Mouse (Mus musculus): Measurements from ENCODE around the gene Cxcr2. TPM values are rescaled to one million over a fixed set of nuclear protein-coding genes. Genes with fewer than 3 reads are reported as not detected.

The Cxcr2 gene
- polyA plus RNA-seq, 1 experiment from 2014 or later: 0.53 TPM

DNA sequence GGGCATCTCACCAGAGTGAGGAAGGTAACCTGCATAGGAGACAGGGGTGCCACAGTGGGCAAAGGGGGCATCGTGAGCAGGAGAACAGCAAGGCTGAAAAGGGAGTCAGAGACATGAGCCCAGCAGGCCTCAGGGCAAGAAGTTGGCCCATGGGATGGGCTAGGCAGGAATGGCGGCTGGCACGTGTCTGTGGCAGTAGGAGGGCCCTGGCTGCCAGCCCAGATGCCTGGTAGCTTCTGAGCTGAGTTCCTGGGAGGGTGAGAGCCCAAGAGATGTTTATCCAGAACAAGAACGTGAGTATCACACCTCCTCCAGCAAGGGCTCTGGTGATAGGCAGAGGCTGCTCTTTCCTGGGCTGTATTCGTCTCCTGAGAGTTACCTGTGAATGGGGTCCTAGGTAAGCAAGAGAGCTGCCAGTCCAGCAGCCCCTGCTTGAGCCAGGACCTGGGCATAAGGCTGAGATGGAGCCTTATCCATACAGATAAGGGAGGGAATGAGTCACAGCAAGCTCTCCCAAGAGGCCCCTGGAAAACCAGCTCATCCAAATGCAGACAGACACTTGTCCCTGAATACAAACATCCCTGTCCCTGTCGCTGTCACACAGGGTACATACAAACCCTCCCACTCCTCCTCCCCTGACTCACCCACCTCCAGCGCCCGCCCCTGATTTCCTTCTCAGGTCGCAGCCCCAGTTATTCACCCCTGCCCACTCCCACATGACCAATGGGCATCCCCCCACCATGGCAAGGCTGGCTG is 31.8 kb upstream of the Cxcr2 start:
- DNase-seq: no peak
- Histone ChIP-seq H3K9me3 (replicated peaks) (no peaks in the 10 kb centered on the region), H3K9ac (no peak overlapping the region), H3K36me3 (no peaks in the 10 kb centered on the region), H3K27ac (no peak overlapping the region), H3K27me3 (peaks cover 76% of the 10 kb centered on the region), H3K4me3 (replicated peaks) (no peak overlapping the region), H3K4me1 (replicated peaks) (peaks cover 13% of the 10 kb centered on the region), H3K4me2 (no peak overlapping the region)
- no peak for ATAC-seq (ENCODE audit: low read depth)
- whole genome bisulfite sequencing (ENCODE audit: insufficient replicate concordance): 44% methylated on average over 9 of the region's 9 CpGs

DNA sequence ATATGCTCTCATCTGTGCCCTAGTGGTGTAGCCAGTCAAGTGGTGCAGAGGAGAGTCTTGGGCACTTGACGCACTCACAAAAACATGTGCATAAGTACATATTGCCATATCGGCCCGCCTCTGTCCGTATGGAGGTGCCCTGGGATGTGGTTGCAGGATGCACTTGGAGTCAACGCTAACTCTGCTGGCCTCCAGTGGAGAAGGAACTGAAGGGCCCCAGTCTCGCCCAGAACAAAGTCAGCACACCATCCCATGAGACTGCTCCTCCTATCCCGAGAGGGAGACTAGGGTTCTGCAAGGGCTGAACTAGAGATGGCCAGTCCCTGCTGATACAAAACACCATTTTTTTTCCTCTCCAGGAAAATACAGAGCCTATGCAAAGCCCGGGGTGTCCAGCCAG is 30.6 kb upstream of the Cxcr2 start:
- DNase-seq: no peak
- no peaks in the 10 kb centered on the region for H3K36me3 ChIP-seq
- WGBS (ENCODE audit: insufficient replicate concordance): 43% methylated on average over 8 of the region's 8 CpGs
- H3K27me3 ChIP-seq: peaks cover 78% of the 10 kb centered on the region
- ATAC-seq (ENCODE audit: low read depth): no peak
- H3K4me2 ChIP-seq: no peak overlapping the region
- H3K9ac ChIP-seq: no peak overlapping the region
- H3K4me3 ChIP-seq (replicated peaks): no peak overlapping the region
- no peak overlapping the region for H3K27ac ChIP-seq
- H3K4me1 ChIP-seq (replicated peaks): peaks cover 13% of the 10 kb centered on the region
- no peaks in the 10 kb centered on the region for H3K9me3 ChIP-seq (replicated peaks)

DNA sequence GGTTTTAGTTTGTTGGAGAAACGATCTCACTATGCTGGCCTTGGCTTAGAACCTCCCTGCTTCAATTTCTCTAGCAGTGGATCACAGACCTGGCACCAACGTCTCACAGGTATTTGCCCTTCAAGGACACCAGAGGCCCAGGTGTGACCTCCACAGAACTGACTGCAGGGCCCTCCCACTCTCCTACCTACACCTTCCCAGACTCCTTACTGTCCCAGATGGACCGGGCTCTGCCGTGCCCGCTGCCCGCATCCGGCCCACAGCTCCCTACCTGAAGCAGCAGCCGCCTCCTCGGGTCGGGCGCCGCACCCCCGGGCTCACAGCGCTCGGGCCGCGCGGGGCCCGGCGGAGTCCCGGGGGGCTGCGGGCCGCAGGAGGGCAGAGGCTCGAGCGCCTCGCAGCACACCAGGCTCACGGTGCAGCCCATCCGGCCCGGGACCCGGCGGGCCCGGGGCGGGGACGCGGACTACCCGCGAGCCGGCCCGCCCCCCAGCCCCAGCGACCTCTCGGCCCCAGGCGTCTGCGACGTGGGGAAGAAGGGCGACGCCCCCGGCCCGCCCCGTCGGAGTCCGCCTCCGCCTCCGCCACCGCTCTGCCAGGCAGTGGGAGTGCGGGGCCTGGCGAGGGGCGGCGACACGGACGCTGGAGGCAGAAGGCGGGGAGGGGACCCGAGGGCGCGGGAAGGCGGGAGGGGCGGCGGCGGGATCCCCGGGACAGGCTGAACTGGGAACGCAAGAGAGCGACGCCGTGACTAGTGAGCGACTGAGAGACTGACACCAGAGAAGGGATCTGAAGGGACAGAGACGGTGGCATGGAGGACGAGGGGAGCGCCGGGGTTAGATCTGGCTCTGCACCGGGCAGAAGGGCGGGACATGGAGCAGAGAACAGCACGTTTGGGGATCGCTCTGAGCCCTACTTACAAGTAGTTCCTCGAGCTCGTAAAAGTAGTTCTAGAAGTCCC is 29.5 kb upstream of the Cxcr2 start, which contains the start of gene Tns1:
TSS of gene Tns1 (minus strand) at position 429 of the 961 bp plus-strand sequence.
- H3K4me3 ChIP-seq (replicated peaks): peak within 1 kb of the TSS; percentile 56
- 1% methylated on average over 84 of the region's 84 CpGs for WGBS (ENCODE audit: insufficient replicate concordance)

DNA sequence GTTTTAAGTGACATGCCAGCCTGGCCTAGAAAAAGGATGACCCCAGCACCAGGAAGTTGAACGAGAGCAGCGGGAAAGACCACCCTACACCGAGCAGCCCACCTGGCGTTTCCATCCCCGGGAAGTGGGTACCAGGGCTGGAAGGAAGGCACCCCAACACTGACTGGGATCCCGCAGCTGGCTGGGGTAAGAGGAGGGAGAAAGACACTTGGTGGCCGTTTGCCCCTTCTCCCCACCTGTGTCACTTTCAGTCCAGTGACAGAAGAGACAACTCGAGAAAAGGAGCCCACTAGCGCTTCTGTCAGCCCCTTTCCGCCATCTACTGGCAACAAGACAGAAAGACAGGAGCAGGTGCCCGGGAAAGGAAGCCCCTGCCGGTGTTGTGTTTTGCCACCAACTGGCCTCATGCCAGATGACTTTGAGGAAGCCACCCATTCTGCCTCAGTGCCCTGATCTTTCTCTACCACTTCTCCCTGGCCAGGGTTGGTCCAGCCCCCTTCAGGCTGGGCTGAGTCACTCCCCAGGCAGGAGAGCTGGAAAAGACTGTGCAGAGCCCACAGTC is 28.7 kb upstream of the Cxcr2 start, which contains the start of gene Rufy4:
TSS of gene Rufy4 (plus strand) at position 551 of the 562 bp plus-strand sequence.
- H3K27me3 ChIP-seq: peaks cover 65% of the 10 kb centered on the region
- H3K36me3 ChIP-seq: no peaks in the 10 kb centered on the region
- ATAC-seq (ENCODE audit: low read depth) (no peak), DNase-seq (peak; percentile 41)
- no peaks in the 10 kb centered on the region for H3K9me3 ChIP-seq (replicated peaks)
- peak within 1 kb of the TSS; percentile 56 for H3K4me3 ChIP-seq (replicated peaks)
- H3K4me2 ChIP-seq: peak within 1 kb of the TSS; percentile 76
- H3K4me1 ChIP-seq (replicated peaks): peaks cover 13% of the 10 kb centered on the region
- 0% methylated on average over 12 of the region's 12 CpGs for WGBS (ENCODE audit: insufficient replicate concordance)
- no peak within 1 kb of the TSS for H3K27ac ChIP-seq
- H3K9ac ChIP-seq: peak within 1 kb of the TSS; percentile 59; the same call in 1 of the 2 replicates

More for the DNA sequence above, 29.5 kb upstream of the Cxcr2 start, which contains the start of gene Tns1:
- no peaks in the 10 kb centered on the region for H3K36me3 ChIP-seq
- peaks cover 13% of the 10 kb centered on the region for H3K4me1 ChIP-seq (replicated peaks)
- no peaks in the 10 kb centered on the region for H3K9me3 ChIP-seq (replicated peaks)
- ATAC-seq (ENCODE audit: low read depth): peak; percentile 45
- peak within 1 kb of the TSS; percentile 76 for H3K4me2 ChIP-seq
- H3K27ac ChIP-seq: no peak within 1 kb of the TSS
- H3K27me3 ChIP-seq: peaks cover 72% of the 10 kb centered on the region
- peak; percentile 13 for DNase-seq
- H3K9ac ChIP-seq: peak within 1 kb of the TSS; percentile 59

DNA sequence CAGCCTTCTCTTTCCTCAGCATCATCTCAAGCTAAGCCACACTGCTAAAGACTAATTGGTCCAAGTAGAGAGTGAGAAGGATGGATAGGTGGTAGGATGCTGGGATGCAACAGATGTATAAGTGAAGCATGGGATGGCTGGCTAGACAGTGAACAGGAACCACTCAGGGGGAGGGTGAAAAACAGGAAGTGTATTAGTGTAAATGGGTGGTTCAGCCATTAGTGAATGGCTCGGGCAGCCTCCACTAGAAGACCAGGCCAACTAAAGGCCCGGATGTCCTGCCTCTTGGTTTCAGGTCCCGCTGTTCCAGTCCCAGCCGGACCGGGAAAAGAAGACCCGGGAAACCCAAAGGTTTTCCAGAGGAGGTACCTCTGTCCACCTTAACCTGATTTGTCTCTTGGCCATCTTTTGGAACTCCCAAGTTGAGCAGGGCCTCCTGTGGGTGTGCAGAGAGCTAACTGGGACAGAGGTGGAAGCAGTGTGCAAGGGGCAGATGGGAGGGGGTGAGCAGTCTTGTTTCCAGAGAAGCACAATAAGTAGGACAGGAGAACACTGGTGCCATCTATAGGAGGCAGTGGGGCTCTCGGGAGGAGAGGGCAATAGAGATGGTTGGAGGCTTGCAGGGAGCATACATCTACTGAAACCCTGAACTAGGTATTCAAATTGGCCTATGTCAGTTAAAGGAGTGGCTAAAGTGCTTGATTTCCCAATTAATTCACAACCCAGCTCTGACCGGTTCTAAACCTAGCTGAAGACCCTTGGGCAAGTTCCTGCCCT is 22.7 kb upstream of the Cxcr2 start:
- Histone ChIP-seq H3K36me3 (no peaks in the 10 kb centered on the region), H3K27ac (no peak overlapping the region), H3K27me3 (peaks cover 12% of the 10 kb centered on the region), H3K9ac (no peak overlapping the region), H3K4me3 (replicated peaks) (no peak overlapping the region), H3K4me1 (replicated peaks) (peaks cover 20% of the 10 kb centered on the region), H3K4me2 (no peak overlapping the region), H3K9me3 (replicated peaks) (no peaks in the 10 kb centered on the region)
- no peak for DNase-seq
- ATAC-seq (ENCODE audit: low read depth): no peak
- WGBS (ENCODE audit: insufficient replicate concordance): 67% methylated on average over 8 of the region's 8 CpGs

DNA sequence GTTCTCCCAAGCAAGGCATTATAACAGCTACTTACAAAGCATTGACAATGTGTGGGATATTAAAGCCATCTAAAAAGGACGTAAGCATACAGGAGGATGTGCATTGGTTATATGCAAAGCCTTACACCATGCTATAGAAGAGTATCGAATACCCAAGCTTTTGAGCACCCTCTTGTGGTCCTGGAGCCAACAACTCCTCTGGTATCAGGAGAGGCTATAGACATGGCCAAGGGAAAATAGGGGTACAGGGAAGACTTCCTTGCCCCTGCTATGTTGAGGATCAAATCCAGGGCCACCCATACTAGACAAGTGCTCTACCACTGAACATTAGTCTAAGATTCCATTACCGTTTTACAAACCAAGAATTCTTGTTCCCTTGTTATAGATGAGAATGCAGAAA is 21.8 kb upstream of the Cxcr2 start:
- no peak overlapping the region for H3K27ac ChIP-seq
- H3K4me3 ChIP-seq (replicated peaks): no peak overlapping the region
- DNase-seq: no peak
- H3K9ac ChIP-seq: no peak overlapping the region
- peaks cover 20% of the 10 kb centered on the region for H3K4me1 ChIP-seq (replicated peaks)
- no peak overlapping the region for H3K4me2 ChIP-seq
- H3K27me3 ChIP-seq: peaks cover 8% of the 10 kb centered on the region
- ATAC-seq (ENCODE audit: low read depth): no peak
- no peaks in the 10 kb centered on the region for H3K36me3 ChIP-seq
- 61% methylated on average over 3 of the region's 3 CpGs for WGBS (ENCODE audit: insufficient replicate concordance)
- no peaks in the 10 kb centered on the region for H3K9me3 ChIP-seq (replicated peaks)

DNA sequence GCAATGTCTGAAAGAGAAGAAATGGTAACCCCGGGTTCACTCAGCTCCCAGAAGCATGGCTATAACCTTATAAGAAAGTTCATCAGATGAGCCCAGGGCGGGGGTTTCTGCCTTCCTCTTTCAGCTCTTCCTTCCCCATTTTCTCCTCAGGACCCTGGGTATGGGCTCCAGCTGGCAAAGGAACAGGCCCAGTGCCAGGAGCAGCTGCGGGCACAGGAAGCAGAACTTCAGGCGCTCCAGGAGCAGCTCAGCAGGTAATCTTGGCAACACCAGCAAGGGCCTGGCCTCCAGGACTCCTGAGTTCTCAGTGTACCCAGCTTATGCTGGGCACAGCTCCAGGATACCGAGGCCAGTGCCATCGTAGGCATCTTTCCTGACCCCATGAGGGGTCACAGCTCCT is 19.8 kb upstream of the Cxcr2 start:
- Histone ChIP-seq H3K4me1 (replicated peaks) (peaks cover 20% of the 10 kb centered on the region), H3K4me2 (no peak overlapping the region), H3K27ac (no peak overlapping the region), H3K27me3 (peaks cover 3% of the 10 kb centered on the region; the same call in 1 of the 2 replicates), H3K4me3 (replicated peaks) (no peak overlapping the region), H3K36me3 (no peaks in the 10 kb centered on the region), H3K9me3 (replicated peaks) (no peaks in the 10 kb centered on the region), H3K9ac (no peak overlapping the region)
- 43% methylated on average over 6 of the region's 6 CpGs for WGBS (ENCODE audit: insufficient replicate concordance)
- no peak for DNase-seq
- ATAC-seq (ENCODE audit: low read depth): no peak

DNA sequence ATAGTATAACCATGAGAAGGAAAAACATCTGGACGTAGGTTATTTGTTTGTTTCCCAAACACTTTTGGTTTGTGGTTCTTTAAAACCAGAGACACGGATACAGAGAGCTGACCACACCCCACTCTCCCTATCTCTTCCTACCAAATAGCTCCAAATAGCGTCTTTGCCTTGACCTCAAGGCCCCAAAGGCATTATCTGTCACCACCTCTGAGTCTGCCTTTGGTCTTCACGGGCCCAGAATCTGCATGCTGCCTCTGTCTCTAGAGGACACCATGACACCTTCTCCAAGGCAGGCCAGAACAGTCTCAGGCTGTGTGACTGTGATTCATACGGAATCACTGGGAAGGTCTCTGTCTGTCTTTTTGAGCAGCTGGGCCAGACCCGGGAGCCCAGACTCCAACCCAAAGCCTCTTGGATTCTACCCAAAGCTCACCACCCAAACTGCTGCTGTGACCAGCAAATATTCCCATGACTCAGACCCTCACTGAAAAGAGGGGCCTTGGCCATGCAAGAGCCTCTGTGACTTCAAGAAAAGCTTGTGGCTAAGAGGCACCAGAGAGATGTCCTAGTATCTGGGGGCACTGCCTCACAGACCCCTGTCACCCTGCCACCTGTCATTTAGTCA is 18.4 kb upstream of the Cxcr2 start:
- Histone ChIP-seq H3K36me3 (no peaks in the 10 kb centered on the region), H3K9ac (no peak overlapping the region), H3K27ac (no peak overlapping the region), H3K27me3 (peaks cover 3% of the 10 kb centered on the region; the same call in 1 of the 2 replicates), H3K9me3 (replicated peaks) (no peaks in the 10 kb centered on the region), H3K4me2 (peak overlapping the region; percentile 29), H3K4me3 (replicated peaks) (no peak overlapping the region), H3K4me1 (replicated peaks) (peaks cover 20% of the 10 kb centered on the region)
- WGBS (ENCODE audit: insufficient replicate concordance): 24% methylated on average over 6 of the region's 6 CpGs
- ATAC-seq (ENCODE audit: low read depth) (peak; percentile 82), DNase-seq (peak; percentile 43)

DNA sequence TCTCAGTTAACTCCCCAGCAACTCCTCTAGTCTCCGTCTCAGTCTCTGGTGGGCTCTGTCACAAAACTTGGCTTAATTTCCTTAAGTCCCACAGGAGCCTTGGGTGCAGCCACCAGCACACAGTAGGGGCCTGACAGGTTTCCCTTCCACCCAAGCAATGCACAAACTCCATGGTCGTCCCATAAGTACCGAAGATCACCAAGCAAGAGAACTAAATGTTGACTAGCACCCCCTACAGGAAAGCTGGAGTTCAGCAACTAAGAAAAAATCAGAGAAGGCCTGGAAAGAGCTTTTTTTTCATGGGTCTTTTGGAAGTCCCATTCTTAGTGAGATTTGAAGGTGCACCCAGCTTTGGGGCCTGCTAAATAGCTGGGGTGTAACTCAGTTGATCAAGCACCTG is 14.4 kb upstream of the Cxcr2 start:
- ATAC-seq (ENCODE audit: low read depth): no peak
- no peaks in the 10 kb centered on the region for H3K9me3 ChIP-seq (replicated peaks)
- peaks cover 16% of the 10 kb centered on the region for H3K4me1 ChIP-seq (replicated peaks)
- no peak overlapping the region for H3K27ac ChIP-seq
- no peak overlapping the region for H3K4me2 ChIP-seq
- WGBS (ENCODE audit: insufficient replicate concordance): 53% methylated on average over 3 of the region's 3 CpGs
- no peak overlapping the region for H3K4me3 ChIP-seq (replicated peaks)
- no peaks in the 10 kb centered on the region for H3K36me3 ChIP-seq
- H3K9ac ChIP-seq: no peak overlapping the region
- no peaks in the 10 kb centered on the region for H3K27me3 ChIP-seq
- no peak for DNase-seq

DNA sequence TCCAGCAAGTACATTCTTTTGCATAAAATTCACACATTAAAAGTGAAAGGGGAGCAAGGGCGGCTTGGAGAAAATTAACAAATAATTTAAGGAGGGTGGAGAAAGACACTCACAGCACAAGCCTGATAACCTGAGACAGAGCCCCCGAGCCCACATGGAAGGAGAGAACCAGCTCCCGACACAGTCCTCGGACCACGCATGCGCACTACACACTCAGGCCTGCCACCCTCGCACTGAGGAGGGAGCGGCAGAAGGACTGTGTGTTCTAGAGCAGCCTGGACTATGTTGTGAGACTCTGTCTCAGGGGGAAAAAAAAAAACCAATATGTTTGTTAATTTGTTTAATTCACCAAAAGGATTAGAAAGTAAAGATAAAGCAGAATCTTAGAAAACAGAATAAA is 12.0 kb upstream of the Cxcr2 start:
- Histone ChIP-seq H3K4me3 (replicated peaks) (no peak overlapping the region), H3K4me2 (no peak overlapping the region), H3K9me3 (replicated peaks) (no peaks in the 10 kb centered on the region), H3K27me3 (no peaks in the 10 kb centered on the region), H3K9ac (no peak overlapping the region), H3K27ac (no peak overlapping the region), H3K36me3 (no peaks in the 10 kb centered on the region), H3K4me1 (replicated peaks) (peaks cover 4% of the 10 kb centered on the region)
- DNase-seq: no peak
- 73% methylated on average over 8 of the region's 8 CpGs for WGBS (ENCODE audit: insufficient replicate concordance)
- ATAC-seq (ENCODE audit: low read depth): no peak

Measured in liver, embryonic 13.5 days (tissue).